Mouse (Mus musculus): ENCODE results near the gene Slc45a3. TPM values are rescaled to one million over a fixed set of nuclear protein-coding genes. Genes with fewer than 3 reads are reported as not detected.

The Slc45a3 gene
- polyA plus RNA-seq, 1 experiment from 2014 or later, result 11.0 TPM

DNA sequence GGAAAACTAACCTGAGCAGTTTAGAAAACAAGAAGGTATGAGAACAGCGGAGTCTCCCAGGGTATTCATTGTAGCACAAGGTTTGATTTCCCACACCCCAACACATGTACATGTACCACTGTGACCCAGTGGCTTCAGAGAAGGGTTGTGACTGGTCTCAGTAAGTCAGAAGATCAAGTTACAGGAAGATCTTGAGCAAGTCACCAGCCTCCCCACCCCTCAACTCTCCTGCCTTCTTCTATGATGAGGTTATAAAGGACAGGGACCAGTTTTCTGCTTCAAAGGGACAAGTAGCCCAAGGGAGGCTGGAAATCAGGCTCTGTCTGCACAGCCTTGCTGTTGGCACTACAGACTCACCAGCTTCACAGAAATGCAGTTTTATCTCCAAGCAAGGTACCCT is 21.3 kb upstream of the Slc45a3 start:
- no peak for DNase-seq (ENCODE audit: low spot score)
- H3K9ac ChIP-seq (ENCODE audit: low read depth, low read length), result no peak overlapping the region
- no peak overlapping the region for H3K27ac ChIP-seq (replicated peaks; ENCODE audit: low read depth, low read length)
- H3K4me1 ChIP-seq (ENCODE audit: control insufficient read depth, insufficient read depth, low read length), result peaks cover 4% of the 10 kb centered on the region; the same call in 1 of the 2 replicates
- H3K9me3 ChIP-seq (ENCODE audit: control insufficient read depth, low read length), result no peaks in the 10 kb centered on the region
- H3K27me3 ChIP-seq (replicated peaks; ENCODE audit: control insufficient read depth, insufficient read depth, low read length), result no peaks in the 10 kb centered on the region
- H3K4me2 ChIP-seq (ENCODE audit: low read depth, low read length), result no peak overlapping the region
- H3K36me3 ChIP-seq (ENCODE audit: control insufficient read depth, insufficient read depth, low read length), result peaks cover 11% of the 10 kb centered on the region; the same call in 1 of the 2 replicates
- ATAC-seq (ENCODE audit: low read depth), result no peak
- H3K4me3 ChIP-seq (ENCODE audit: low read depth, low read length), result no peak overlapping the region
- 94% methylated on average over 1 of the region's 1 CpGs for WGBS

DNA sequence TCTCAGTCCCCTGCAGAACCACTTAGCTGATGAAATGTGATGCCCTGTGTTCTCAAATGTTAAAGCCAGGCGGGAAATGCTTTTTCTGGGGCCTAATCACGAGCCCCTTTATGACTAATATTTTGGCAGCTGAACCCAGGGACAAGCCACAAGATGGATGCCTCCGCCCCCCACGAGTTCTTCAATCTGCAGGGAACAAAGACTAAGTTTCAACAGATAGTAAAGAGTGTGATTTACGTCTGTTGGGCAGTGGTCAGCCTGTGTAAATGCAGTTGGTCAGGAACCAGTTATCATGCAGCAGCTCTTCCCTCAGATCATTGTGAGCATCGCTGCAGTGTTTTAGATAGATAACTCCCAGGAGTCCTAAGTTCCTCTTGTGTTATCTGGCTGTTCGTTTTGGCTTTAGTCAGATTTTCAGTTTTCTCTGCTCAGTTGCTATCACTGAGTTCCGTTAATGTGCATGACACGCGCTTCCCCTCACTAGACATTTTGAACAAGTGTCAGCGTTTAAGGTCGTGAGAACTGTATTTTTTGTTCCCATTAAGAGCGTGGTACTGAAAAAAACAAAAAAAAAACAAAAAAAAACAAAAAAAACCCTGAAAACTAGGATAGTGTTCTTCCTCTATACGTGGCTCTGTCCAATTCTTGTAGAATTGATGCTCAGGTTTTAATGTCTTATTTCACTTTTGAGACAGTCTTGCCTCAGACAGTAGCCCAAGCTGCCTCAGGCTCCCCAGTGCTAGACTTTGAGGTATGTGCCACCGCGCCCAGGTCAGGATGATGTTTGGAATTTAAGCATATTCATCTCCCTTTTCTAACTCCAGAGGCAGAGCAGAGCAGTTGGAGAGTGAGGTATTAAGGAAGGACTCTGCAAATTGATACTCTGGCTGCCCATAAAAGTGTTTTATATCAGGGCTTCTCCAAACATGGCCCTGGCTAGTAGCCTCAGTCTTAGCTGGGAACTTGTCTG is 19.9 kb upstream of the Slc45a3 start:
- H3K9ac ChIP-seq (ENCODE audit: low read depth, low read length), result no peak overlapping the region

DNA sequence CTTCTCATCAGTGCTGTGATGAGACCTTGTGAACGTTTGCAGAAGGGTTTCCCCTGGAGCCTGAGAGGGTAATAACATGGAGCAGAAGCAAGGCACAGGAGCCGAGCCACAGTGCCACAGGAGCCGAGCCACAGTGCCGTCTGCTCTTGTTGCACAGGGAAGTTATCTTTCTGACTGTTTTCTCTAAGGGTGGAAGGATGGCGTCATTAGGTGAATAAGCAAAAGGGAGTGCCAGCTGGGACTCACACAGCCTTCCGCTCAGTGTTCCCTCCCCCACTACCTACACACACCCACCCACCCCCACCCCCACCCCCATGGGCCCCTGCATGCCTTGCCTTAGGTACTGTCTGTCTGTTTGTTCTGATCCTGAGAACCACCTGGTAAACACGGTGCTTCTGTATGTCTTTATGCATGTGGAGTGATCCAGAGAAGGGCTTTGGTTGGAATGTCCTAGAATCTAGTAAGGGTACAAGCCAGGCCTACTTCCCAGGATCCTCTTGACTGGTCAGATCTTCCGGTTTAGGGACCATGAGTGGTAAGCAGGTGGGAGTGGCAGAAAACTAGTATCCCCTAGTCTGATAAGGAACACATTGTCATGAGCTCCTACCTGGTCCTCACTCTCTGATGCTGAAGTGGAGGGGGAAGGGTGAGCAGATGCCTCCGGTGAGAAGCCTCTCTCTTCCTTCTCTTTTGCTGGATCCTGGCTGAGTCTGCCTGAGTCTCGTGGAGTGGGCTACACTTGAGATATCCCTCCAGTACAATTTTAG is 16.9 kb upstream of the Slc45a3 start:
- Histone ChIP-seq H3K4me3 (ENCODE audit: low read depth, low read length) (no peak overlapping the region), H3K36me3 (ENCODE audit: control insufficient read depth, insufficient read depth, low read length) (no peaks in the 10 kb centered on the region), H3K9me3 (ENCODE audit: control insufficient read depth, low read length) (no peaks in the 10 kb centered on the region), H3K4me1 (ENCODE audit: control insufficient read depth, insufficient read depth, low read length) (peaks cover 7% of the 10 kb centered on the region; the same call in 1 of the 2 replicates), H3K9ac (ENCODE audit: low read depth, low read length) (no peak overlapping the region), H3K27me3 (replicated peaks; ENCODE audit: control insufficient read depth, insufficient read depth, low read length) (no peaks in the 10 kb centered on the region), H3K4me2 (ENCODE audit: low read depth, low read length) (no peak overlapping the region), H3K27ac (replicated peaks; ENCODE audit: low read depth, low read length) (no peak overlapping the region)
- 61% methylated on average over 10 of the region's 10 CpGs for WGBS
- ATAC-seq (ENCODE audit: low read depth) (no peak; the same call in 1 of the 2 replicates), DNase-seq (ENCODE audit: low spot score) (no peak)

More for the DNA sequence above, 19.9 kb upstream of the Slc45a3 start:
- 0 out of 2 replicates have a peak, but pooled peaks cover 3% of the 10 kb centered on the region for H3K36me3 ChIP-seq (ENCODE audit: control insufficient read depth, insufficient read depth, low read length)
- no peaks in the 10 kb centered on the region for H3K9me3 ChIP-seq (ENCODE audit: control insufficient read depth, low read length)
- H3K4me3 ChIP-seq (ENCODE audit: low read depth, low read length), result no peak overlapping the region
- ATAC-seq (ENCODE audit: low read depth) (no peak), DNase-seq (ENCODE audit: low spot score) (peak; percentile 57)
- peaks cover 4% of the 10 kb centered on the region; the same call in 1 of the 2 replicates for H3K4me1 ChIP-seq (ENCODE audit: control insufficient read depth, insufficient read depth, low read length)
- no peaks in the 10 kb centered on the region for H3K27me3 ChIP-seq (replicated peaks; ENCODE audit: control insufficient read depth, insufficient read depth, low read length)
- H3K4me2 ChIP-seq (ENCODE audit: low read depth, low read length), result no peak overlapping the region
- no peak overlapping the region for H3K27ac ChIP-seq (replicated peaks; ENCODE audit: low read depth, low read length)
- 61% methylated on average over 16 of the region's 16 CpGs for WGBS

DNA sequence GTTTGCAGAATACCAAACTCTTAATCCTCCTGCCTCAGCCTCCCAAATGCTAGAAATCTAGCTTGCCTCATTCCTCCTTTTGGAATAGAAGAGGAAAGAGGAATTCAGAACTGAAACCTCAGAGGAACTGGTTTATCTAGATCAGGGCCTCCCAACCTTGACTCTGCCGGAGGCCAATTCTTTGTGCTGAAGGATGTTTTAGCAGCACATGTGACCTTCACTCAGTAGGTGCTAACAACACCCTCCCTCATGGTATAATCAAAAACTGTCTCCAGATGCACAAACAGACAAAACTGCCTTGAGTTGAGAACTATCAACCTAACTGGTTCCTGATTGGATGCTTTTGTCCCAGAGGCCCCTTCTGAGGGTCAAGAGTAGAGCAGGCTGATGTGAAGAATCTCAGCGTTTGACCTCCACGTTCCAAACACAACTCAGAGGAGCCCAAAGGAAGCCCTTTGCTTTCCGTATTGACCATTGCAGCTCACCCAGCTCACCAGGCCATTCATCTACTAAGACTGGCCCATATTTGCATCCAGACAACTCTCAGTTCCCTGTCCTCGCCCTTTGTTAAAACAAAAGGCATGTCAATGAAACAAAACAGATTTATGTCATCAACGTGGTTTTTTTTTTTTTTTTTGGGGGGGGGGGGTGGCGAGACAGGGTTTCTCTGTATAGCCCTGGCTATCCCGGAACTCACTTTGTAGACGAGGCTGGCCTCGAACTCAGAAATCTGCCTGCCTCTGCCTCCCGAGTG is 16.1 kb upstream of the Slc45a3 start:
- H3K27ac ChIP-seq (replicated peaks; ENCODE audit: low read depth, low read length), result no peak overlapping the region
- no peak overlapping the region for H3K9ac ChIP-seq (ENCODE audit: low read depth, low read length)
- no peaks in the 10 kb centered on the region for H3K9me3 ChIP-seq (ENCODE audit: control insufficient read depth, low read length)
- H3K4me2 ChIP-seq (ENCODE audit: low read depth, low read length), result no peak overlapping the region
- no peaks in the 10 kb centered on the region for H3K36me3 ChIP-seq (ENCODE audit: control insufficient read depth, insufficient read depth, low read length)
- ATAC-seq (ENCODE audit: low read depth) (no peak), DNase-seq (ENCODE audit: low spot score) (no peak)
- H3K27me3 ChIP-seq (replicated peaks; ENCODE audit: control insufficient read depth, insufficient read depth, low read length), result no peaks in the 10 kb centered on the region
- WGBS, result 78% methylated on average over 11 of the region's 11 CpGs
- no peak overlapping the region for H3K4me3 ChIP-seq (ENCODE audit: low read depth, low read length)
- peaks cover 7% of the 10 kb centered on the region; the same call in 1 of the 2 replicates for H3K4me1 ChIP-seq (ENCODE audit: control insufficient read depth, insufficient read depth, low read length)

DNA sequence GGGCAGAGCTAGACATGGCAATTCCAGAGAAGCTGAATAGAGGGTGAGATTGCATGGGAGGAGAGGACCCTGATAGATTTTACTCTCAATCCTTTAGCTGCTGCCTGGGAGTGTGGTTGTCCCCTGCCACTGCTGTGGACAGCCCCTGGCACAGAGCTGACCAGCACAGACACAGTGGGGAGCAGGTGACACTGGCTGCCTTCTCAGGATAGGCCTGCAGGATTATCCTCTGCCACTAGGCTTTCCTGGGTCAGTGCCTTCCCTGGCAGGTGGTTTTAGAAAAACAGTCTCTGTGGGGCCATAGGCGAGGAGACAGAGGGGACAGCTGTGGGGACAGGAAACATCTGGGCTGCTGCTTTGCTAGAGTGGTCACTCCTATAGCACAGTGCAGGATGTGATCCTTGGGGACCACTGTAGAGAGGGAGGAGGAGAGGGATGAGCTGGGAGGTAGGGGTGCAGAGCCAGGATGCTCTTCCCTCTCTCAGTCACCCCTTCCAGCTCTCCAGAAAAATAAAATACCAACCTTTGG is 14.7 kb upstream of the Slc45a3 start:
- 7% methylated on average over 1 of the region's 1 CpGs for WGBS
- Histone ChIP-seq H3K9me3 (ENCODE audit: control insufficient read depth, low read length) (no peaks in the 10 kb centered on the region), H3K4me3 (ENCODE audit: low read depth, low read length) (no peak overlapping the region), H3K27me3 (replicated peaks; ENCODE audit: control insufficient read depth, insufficient read depth, low read length) (no peaks in the 10 kb centered on the region), H3K4me2 (ENCODE audit: low read depth, low read length) (no peak overlapping the region), H3K9ac (ENCODE audit: low read depth, low read length) (no peak overlapping the region), H3K4me1 (ENCODE audit: control insufficient read depth, insufficient read depth, low read length) (0 out of 2 replicates have a peak, but pooled peaks cover 4% of the 10 kb centered on the region), H3K36me3 (ENCODE audit: control insufficient read depth, insufficient read depth, low read length) (no peaks in the 10 kb centered on the region), H3K27ac (replicated peaks; ENCODE audit: low read depth, low read length) (no peak overlapping the region)
- DNase-seq (ENCODE audit: low spot score), result no peak
- peak; percentile 35; the same call in 1 of the 2 replicates for ATAC-seq (ENCODE audit: low read depth)

DNA sequence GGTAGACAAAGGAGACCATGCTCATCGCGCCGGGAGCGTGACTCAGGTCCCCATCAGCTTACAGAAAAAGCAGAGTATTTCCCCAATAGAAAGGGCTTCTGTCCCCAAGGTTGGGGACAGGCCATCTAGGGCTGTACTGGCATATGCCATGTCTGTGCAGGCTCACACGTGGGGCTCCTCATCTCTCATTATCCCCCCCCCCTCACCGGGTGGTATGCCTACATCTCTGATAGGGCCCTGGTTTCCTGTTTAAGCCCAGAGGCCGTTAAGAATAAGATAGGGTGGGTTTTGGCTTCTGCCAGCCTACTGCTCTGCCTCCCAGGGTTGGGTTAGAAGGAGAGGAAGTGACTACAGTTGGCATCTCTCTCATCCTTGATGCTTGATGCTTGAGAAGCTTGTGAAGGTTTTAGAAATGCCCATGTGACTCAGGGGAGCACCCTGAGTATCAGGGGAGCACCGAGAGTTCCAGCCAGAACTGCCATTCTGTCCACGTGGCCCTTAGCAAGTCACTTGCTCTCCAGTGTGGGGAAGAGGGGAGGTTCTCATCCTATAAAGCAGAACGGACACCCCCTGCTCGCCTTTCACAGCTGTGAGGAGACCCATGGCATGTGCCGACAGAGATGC is 8.4 kb upstream of the Slc45a3 start:
- ATAC-seq (ENCODE audit: low read depth), result no peak
- no peak for DNase-seq (ENCODE audit: low spot score)
- H3K9me3 ChIP-seq (ENCODE audit: control insufficient read depth, low read length), result no peaks in the 10 kb centered on the region
- peaks cover 1% of the 10 kb centered on the region; the same call in 1 of the 2 replicates for H3K27me3 ChIP-seq (replicated peaks; ENCODE audit: control insufficient read depth, insufficient read depth, low read length)
- 72% methylated on average over 12 of the region's 12 CpGs for WGBS
- H3K4me1 ChIP-seq (ENCODE audit: control insufficient read depth, insufficient read depth, low read length), result no peaks in the 10 kb centered on the region
- H3K4me2 ChIP-seq (ENCODE audit: low read depth, low read length), result no peak overlapping the region
- H3K9ac ChIP-seq (ENCODE audit: low read depth, low read length), result no peak overlapping the region
- H3K27ac ChIP-seq (replicated peaks; ENCODE audit: low read depth, low read length), result no peak overlapping the region
- no peak overlapping the region for H3K4me3 ChIP-seq (ENCODE audit: low read depth, low read length)
- no peaks in the 10 kb centered on the region for H3K36me3 ChIP-seq (ENCODE audit: control insufficient read depth, insufficient read depth, low read length)

DNA sequence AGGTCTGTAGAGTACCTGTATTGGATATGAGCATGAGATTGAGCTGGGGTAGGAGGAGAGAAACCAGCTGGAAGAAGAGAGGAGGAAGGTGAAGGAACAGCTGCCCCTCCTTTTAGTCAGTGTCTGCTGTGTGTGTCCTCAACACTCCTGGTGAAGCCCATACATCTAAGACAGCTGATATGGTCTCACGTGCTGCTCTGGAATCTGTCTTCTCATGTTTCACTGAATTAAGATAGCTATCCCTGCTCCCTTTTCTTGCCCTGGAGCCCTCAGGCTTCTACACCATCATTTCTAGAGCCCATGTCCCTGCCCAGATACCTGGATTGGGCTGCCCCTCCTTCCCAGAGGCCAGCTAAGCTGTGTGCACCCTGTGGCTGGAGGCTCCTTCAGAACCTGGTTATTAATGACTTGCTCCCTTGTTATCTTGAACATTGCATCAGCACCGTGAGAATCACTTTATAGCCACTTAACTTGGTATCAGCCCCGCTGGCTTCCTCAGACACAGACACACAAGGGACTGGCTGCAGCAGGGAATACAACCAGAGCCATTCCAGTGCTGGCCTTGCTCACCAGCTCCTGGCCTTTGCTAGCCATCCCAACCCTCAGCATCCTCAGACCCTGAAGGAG is 7.5 kb upstream of the Slc45a3 start:
- H3K9me3 ChIP-seq (ENCODE audit: control insufficient read depth, low read length), result no peaks in the 10 kb centered on the region
- no peak for ATAC-seq (ENCODE audit: low read depth)
- 48% methylated on average over 3 of the region's 3 CpGs for WGBS
- no peak overlapping the region for H3K9ac ChIP-seq (ENCODE audit: low read depth, low read length)
- H3K4me3 ChIP-seq (ENCODE audit: low read depth, low read length), result no peak overlapping the region
- H3K27ac ChIP-seq (replicated peaks; ENCODE audit: low read depth, low read length), result no peak overlapping the region
- no peak for DNase-seq (ENCODE audit: low spot score)
- H3K36me3 ChIP-seq (ENCODE audit: control insufficient read depth, insufficient read depth, low read length), result no peaks in the 10 kb centered on the region
- no peak overlapping the region for H3K4me2 ChIP-seq (ENCODE audit: low read depth, low read length)
- peaks cover 6% of the 10 kb centered on the region; the same call in 1 of the 2 replicates for H3K27me3 ChIP-seq (replicated peaks; ENCODE audit: control insufficient read depth, insufficient read depth, low read length)
- H3K4me1 ChIP-seq (ENCODE audit: control insufficient read depth, insufficient read depth, low read length), result no peaks in the 10 kb centered on the region
